Mouse (Mus musculus) MEL (cell line): ENCODE results near the gene Map2k4. TPM values are rescaled to one million over a fixed set of nuclear protein-coding genes. Genes with fewer than 3 reads are reported as not detected.
A peak's percentile ranks its signal among the peaks of the same experiment; 100 is the strongest.

Experiments used
- DNase-seq: peaks from one replicate; pipeline ENCODE4 v3.0.0; 2011; ENCODE audit warnings: low read depth, low spot score
- H3K27ac ChIP-seq: 2 replicates; pipeline ENCODE4 v1.5.1; 2012; ENCODE audit warnings: low read depth, mild to moderate bottlenecking, control low read depth, low read length, moderate library complexity; ENCODE audit not compliant: control insufficient read depth
- H3K27me3 ChIP-seq, 2 experiments: fragments of 150-350 bp in 1 of 2; sonication (generic) in 1 of 2; 2 replicates each; pipeline ENCODE4 v1.6.1; 2012; ENCODE audit warnings: low read length in 2 of 2, mild to moderate bottlenecking in 2 of 2, improper control_type of control experiment in 1 of 2, moderate library complexity in 1 of 2; ENCODE audit not compliant: insufficient read depth in 2 of 2, control insufficient read depth in 1 of 2
- H3K36me3 ChIP-seq, 2 experiments: 2 replicates each; pipeline ENCODE4 v1.6.1; 2012 to 2014; ENCODE audit warnings: low read length in 2 of 2, improper control_type of control experiment in 1 of 2, inconsistent platforms in 1 of 2, mild to moderate bottlenecking in 1 of 2; ENCODE audit not compliant: insufficient read depth in 2 of 2, control insufficient read depth in 1 of 2
- H3K4me1 ChIP-seq, 2 experiments: fragments of 150-350 bp in 1 of 2; sonication (generic) in 1 of 2; 2 replicates each; pipeline ENCODE4 v1.6.1; 2012; ENCODE audit warnings: low read length in 2 of 2, improper control_type of control experiment in 1 of 2, mild to moderate bottlenecking in 1 of 2; ENCODE audit not compliant: insufficient read depth in 2 of 2, control insufficient read depth in 1 of 2
- H3K4me3 ChIP-seq, 2 experiments: fragments of 150-350 bp in 1 of 2; sonication (generic) in 1 of 2; 2 replicates each; pipeline ENCODE4 v1.5.1; 2012; ENCODE audit warnings: low read depth in 2 of 2, low read length in 2 of 2, mild to moderate bottlenecking in 2 of 2, moderate library complexity in 2 of 2, control low read depth in 1 of 2, improper control_type of control experiment in 1 of 2; ENCODE audit not compliant: control insufficient read depth in 1 of 2, insufficient read depth in 1 of 2
- H3K79me2 ChIP-seq: 2 replicates; pipeline ENCODE4 v1.6.1; 2012; ENCODE audit warnings: mild to moderate bottlenecking, low read length, moderate library complexity; ENCODE audit not compliant: control insufficient read depth, poor library complexity, insufficient read depth
- H3K9ac ChIP-seq: 2 replicates; pipeline ENCODE4 v1.6.1; 2012; ENCODE audit warnings: low read depth, mild to moderate bottlenecking, control low read depth, low read length, moderate library complexity; ENCODE audit not compliant: control insufficient read depth, poor library complexity, severe bottlenecking
- H3K9me3 ChIP-seq: fragments of 150-350 bp; sonication (generic); replicated peaks from 2 replicates; pipeline ENCODE4 v1.6.1; 2012; ENCODE audit warnings: mild to moderate bottlenecking, low read length, improper control_type of control experiment, moderate library complexity; ENCODE audit not compliant: insufficient read depth
- CHD2 ChIP-seq: IDR thresholded peaks from 2 replicates; pipeline ENCODE4 v1.6.1; 2011; ENCODE audit warnings: low read length, improper control_type of control experiment
- CTCF ChIP-seq, 3 experiments: IDR thresholded peaks in 2 of 3; conservative IDR thresholded peaks in 1 of 3; 2 replicates each; pipeline ENCODE4 v1.5.1; 2011 to 2012; ENCODE audit warnings: low read length in 3 of 3, low read depth in 2 of 3, mild to moderate bottlenecking in 2 of 3, improper control_type of control experiment in 1 of 3, inconsistent platforms in 1 of 3, mixed read lengths in 1 of 3, moderate library complexity in 1 of 3; ENCODE audit not compliant: control insufficient read depth in 1 of 3, insufficient read depth in 1 of 3, poor library complexity in 1 of 3, severe bottlenecking in 1 of 3
- JUND ChIP-seq: IDR thresholded peaks from 2 replicates; pipeline ENCODE4 v1.6.1; 2011; ENCODE audit warnings: low read depth, mild to moderate bottlenecking, improper control_type of control experiment, low read length
- MAZ ChIP-seq: IDR thresholded peaks from 2 replicates; pipeline ENCODE4 v1.6.1; 2012; ENCODE audit warnings: low read depth, mild to moderate bottlenecking, inconsistent platforms, low read length, improper control_type of control experiment
- MEF2A ChIP-seq: IDR thresholded peaks from 2 replicates; pipeline ENCODE4 v1.6.1; 2014; ENCODE audit warnings: low read depth, mild to moderate bottlenecking, inconsistent platforms, low read length, improper control_type of control experiment; ENCODE audit not compliant: poor library complexity, insufficient replicate concordance, severe bottlenecking; ENCODE audit errors: extremely low read depth
- MYC ChIP-seq: IDR thresholded peaks from 2 replicates; pipeline ENCODE4 v1.6.1; 2011; ENCODE audit warnings: low read depth, mild to moderate bottlenecking, low read length, improper control_type of control experiment, moderate library complexity
- NRF1 ChIP-seq: IDR thresholded peaks from 2 replicates; pipeline ENCODE4 v1.6.1; 2014; ENCODE audit warnings: low read depth, mild to moderate bottlenecking, inconsistent platforms, low read length, improper control_type of control experiment, moderate library complexity; ENCODE audit not compliant: poor library complexity, insufficient read depth, severe bottlenecking
- POLR2A ChIP-seq, 2 experiments: IDR thresholded peaks; 2 replicates each; pipeline ENCODE4 v1.6.1; 2011 to 2012; ENCODE audit warnings: low read length in 2 of 2, mild to moderate bottlenecking in 2 of 2, control low read depth in 1 of 2, improper control_type of control experiment in 1 of 2, low read depth in 1 of 2, moderate library complexity in 1 of 2; ENCODE audit not compliant: control insufficient read depth in 1 of 2, insufficient read depth in 1 of 2, poor library complexity in 1 of 2
- RAD21 ChIP-seq: IDR thresholded peaks from 2 replicates; pipeline ENCODE4 v1.6.1; 2011; ENCODE audit warnings: mild to moderate bottlenecking, low read depth, low read length, improper control_type of control experiment
- RCOR1 ChIP-seq: IDR thresholded peaks from 2 replicates; pipeline ENCODE4 v1.6.1; 2012; ENCODE audit warnings: low read depth, mild to moderate bottlenecking, inconsistent platforms, low read length, improper control_type of control experiment
- SIN3A ChIP-seq: IDR thresholded peaks from 2 replicates; pipeline ENCODE4 v1.6.1; 2012; ENCODE audit warnings: low read length, improper control_type of control experiment, inconsistent platforms
- TBP ChIP-seq: IDR thresholded peaks from 2 replicates; pipeline ENCODE4 v1.8.0; 2011; ENCODE audit warnings: low read depth, low read length, improper control_type of control experiment
- UBTF ChIP-seq: IDR thresholded peaks from 2 replicates; pipeline ENCODE4 v1.6.1; 2012; ENCODE audit warnings: low read depth, mild to moderate bottlenecking, inconsistent platforms, low read length, improper control_type of control experiment, moderate library complexity, borderline replicate concordance; ENCODE audit not compliant: insufficient read depth
- ZC3H11A ChIP-seq: IDR thresholded peaks from 2 replicates; pipeline ENCODE4 v1.6.1; 2012; ENCODE audit warnings: low read depth, mild to moderate bottlenecking, inconsistent platforms, low read length, improper control_type of control experiment
- ZKSCAN1 ChIP-seq: IDR thresholded peaks from 2 replicates; pipeline ENCODE4 v1.6.1; 2012; ENCODE audit warnings: low read depth, mild to moderate bottlenecking, inconsistent platforms, low read length, improper control_type of control experiment, moderate library complexity
- ZNF384 ChIP-seq: IDR thresholded peaks from 2 replicates; pipeline ENCODE4 v1.6.1; 2012; ENCODE audit warnings: low read depth, mild to moderate bottlenecking, inconsistent platforms, low read length, improper control_type of control experiment
- polyA plus RNA-seq, 2 experiments: library from polyadenylated mRNA; stranded (reverse) in 1 of 2; unstranded in 1 of 2; fragments of >175 nt in 1 of 2; fragments of >200 nt in 1 of 2; gene quantifications; 2 replicates each; pipeline versions ENCODE4 v1.2.1 to v1.2.4; 2012; ENCODE audit warnings: low replicate concordance in 2 of 2, low read depth in 1 of 2; ENCODE audit not compliant: insufficient read length in 2 of 2, insufficient read depth in 1 of 2, missing spikeins in 1 of 2
- total RNA-seq: library from RNA; depleted of rRNA; stranded (reverse); fragments of 300-350 nt; gene quantifications from 2 replicates; pipeline ENCODE4 v1.2.3, GENCODE M21; 2012

Map2k4 gene
- total and polyA plus RNA-seq, 3 experiments: 20.0 to 70.7 (median 21.8) TPM

DNA sequence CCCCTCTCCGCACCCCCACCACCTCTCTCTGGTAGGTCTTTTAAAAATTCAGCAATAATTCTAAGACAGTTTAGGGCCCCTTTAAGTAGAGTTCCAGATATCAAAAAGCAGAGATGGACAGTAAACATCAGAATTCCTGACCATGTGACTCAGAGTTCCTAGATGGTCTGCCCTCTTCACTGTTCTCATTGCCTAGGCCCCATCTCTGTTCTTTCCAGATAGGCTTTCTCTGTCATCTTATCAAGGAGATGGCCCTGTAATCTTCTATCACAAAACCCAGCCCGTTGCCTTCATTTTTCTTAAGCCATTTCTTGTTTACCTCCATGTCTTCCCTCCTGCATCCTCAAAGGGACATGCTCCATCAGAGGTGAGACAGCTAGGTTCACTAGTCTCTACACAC, 1.9 kb downstream of the Map2k4 start (continued):
- no peak for TF ChIP-seq UBTF

GRCm38 (mm10) chr11:65781596-65781995, 6.5 kb downstream of the Map2k4 start:
- no peak for TF ChIP-seq TBP
- TF ChIP-seq CHD2: no peak
- TF ChIP-seq MAZ: no peak
- TF ChIP-seq MEF2A: no peak
- H3K9ac ChIP-seq: no peak overlapping the region
- H3K27ac ChIP-seq: no peak overlapping the region
- H3K4me3 ChIP-seq: no peak overlapping the region
- H3K27me3 ChIP-seq: no peaks in the 10 kb centered on the region
- H3K36me3 ChIP-seq: peaks cover 11 to 26% of the 10 kb centered on the region in 2 experiments; a peak in 3 of 4 replicates
- peaks cover 18% of the 10 kb centered on the region in 2 experiments for H3K4me1 ChIP-seq
- DNase-seq: no peak
- no peaks in the 10 kb centered on the region for H3K9me3 ChIP-seq
- peaks cover 22% of the 10 kb centered on the region for H3K79me2 ChIP-seq

- Histone ChIP-seq H3K4me1 (peaks cover 10 to 19% of the 10 kb centered on the region in 2 experiments), H3K36me3 (peaks cover 8 to 18% of the 10 kb centered on the region in 2 experiments; a peak in 3 of 4 replicates), H3K4me3 (no peak overlapping the region), H3K27me3 (no peaks in the 10 kb centered on the region), H3K9ac (no peak overlapping the region), H3K27ac (no peak overlapping the region), H3K79me2 (peaks cover 9% of the 10 kb centered on the region), H3K9me3 (no peaks in the 10 kb centered on the region)
- DNase-seq: no peak
- TF ChIP-seq MYC (no peak), RAD21 (no peak), SIN3A (no peak), NRF1 (no peak), CTCF (IDR thresholded peaks at IDR 0.05 in 2 of 3, conservative IDR thresholded peaks at IDR 0.05 in 1 of 3; ENCODE audit: control insufficient read depth in 1 of 3, insufficient read depth in 1 of 3, low read depth in 2 of 3, low read length in 3 of 3, poor library complexity in 1 of 3, severe bottlenecking in 1 of 3) (no peak), JUND (no peak)
Observed at GRCm38 (mm10) chr11:65779578-65779977, 8.5 kb downstream of the Map2k4 start.

DNA sequence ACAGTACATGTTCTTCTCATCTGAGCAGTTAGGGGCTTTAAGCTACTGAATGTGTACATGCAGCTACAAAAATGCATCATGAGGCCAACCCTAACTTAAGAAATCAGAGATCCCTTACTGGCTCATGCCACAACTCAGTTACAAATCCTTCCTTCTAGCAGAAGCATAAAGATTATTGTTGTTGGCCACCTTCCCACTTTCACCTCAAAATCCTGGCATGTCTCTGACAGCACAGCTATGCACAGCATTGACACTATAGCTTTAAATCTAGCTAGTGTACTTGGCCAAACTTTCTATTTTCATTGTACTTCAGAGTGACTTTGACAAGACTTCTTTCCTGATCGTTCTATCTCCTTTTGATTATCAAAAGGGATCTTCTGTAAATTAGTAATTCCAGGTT, 9.0 kb downstream of the Map2k4 start:
- H3K79me2 ChIP-seq: peaks cover 8% of the 10 kb centered on the region
- TF ChIP-seq ZKSCAN1 (no peak), SIN3A (no peak), ZNF384 (no peak), RCOR1 (peak; percentile 91), ZC3H11A (no peak), POLR2A (IDR thresholded peaks at IDR 0.05; ENCODE audit: control insufficient read depth in 1 of 2, insufficient read depth in 1 of 2, low read depth in 1 of 2, low read length in 2 of 2, poor library complexity in 1 of 2) (no peak), JUND (no peak)

More for the DNA sequence above, 9.0 kb downstream of the Map2k4 start:
- Histone ChIP-seq H3K27me3 (no peaks in the 10 kb centered on the region), H3K4me1 (peaks cover 12 to 23% of the 10 kb centered on the region in 2 experiments), H3K36me3 (peaks cover 8 to 20% of the 10 kb centered on the region in 2 experiments; a peak in 3 of 4 replicates), H3K9me3 (no peaks in the 10 kb centered on the region), H3K4me3 (no peak overlapping the region), H3K27ac (no peak overlapping the region), H3K9ac (no peak overlapping the region)
- DNase-seq: peak; percentile 60
